ENCODE assay signal across 12 mouse cellular contexts in genomic region chr15:102097147-102097915, GRCm38 (mm10). TPM values are rescaled to one million over a fixed set of nuclear protein-coding genes. Genes with fewer than 3 reads are reported as not detected.
DNase-seq lines count a peak whose midpoint lies in the region; TF ChIP-seq lines count a peak whose summit lies in the region.
"Had no signal": no experiment of that assay in that cellular context is flagged by ENCODE, and none has a peak within 500 bp of the region (broad histone marks: within the 10 kb centered on the region; RNA-seq: fewer than 3 reads in every experiment).

No protein-coding gene starts in this region.

- no peak overlapping the region for H3ac ChIP-seq in myocyte (ENCODE audit: control insufficient read depth, insufficient read length)

- H3K4me1 ChIP-seq in liver, adult 2 months (ENCODE audit: control insufficient read depth, insufficient read depth, low read length), result peaks cover 33% of the 10 kb centered on the region

- no peak for TF ChIP-seq CTCF in liver, adult 2 months (IDR thresholded peaks at IDR 0.05; ENCODE audit: low read depth, low read length)

- H3K9ac ChIP-seq in liver, adult 2 months (ENCODE audit: low read depth, low read length), result no peak overlapping the region
- H3K9ac ChIP-seq: liver, embryonic 15.5 days had no signal

- H3K36me3 ChIP-seq in liver, adult 2 months (ENCODE audit: control insufficient read depth, insufficient read depth, low read length), result peaks cover 38% of the 10 kb centered on the region
- peaks cover 43% of the 10 kb centered on the region for H3K36me3 ChIP-seq in myocyte (ENCODE audit: control insufficient read depth, insufficient read depth)

- no peak for TF ChIP-seq POLR2A in liver, adult 2 months (IDR thresholded peaks at IDR 0.05; ENCODE audit: extremely low read depth, insufficient read depth, low read length)
- TF ChIP-seq POLR2A in myocyte (IDR thresholded peaks at IDR 0.05; ENCODE audit: insufficient read length, low read depth), result no peak

- DNase-seq in adrenal gland, postnatal 10 days, result peak; percentile 68
- no peak for DNase-seq in adrenal gland, postnatal 25 days
- peak; percentile 60 for DNase-seq in liver, adult 2 months (ENCODE audit: extremely low read depth, low read depth, low spot score)
- DNase-seq in liver, result no peak
- DNase-seq in heart, adult 9 months (ENCODE audit: low spot score in 2 of 2), result peak; percentile 76 to 81
- no peak for DNase-seq in left cerebral cortex, adult 8-10 months (ENCODE audit: low spot score in 2 of 2)
- no peak for DNase-seq in embryo, embryonic 11 days
- DNase-seq: cerebellum, adult 11-12 months; thymus, postnatal 36 days had no signal

- peak overlapping the region; percentile 96 for H3K4me2 ChIP-seq in myocyte (ENCODE audit: low read depth)
- H3K4me2 ChIP-seq: liver, embryonic 15.5 days had no signal

- H3K27me3 ChIP-seq in liver, adult 2 months (ENCODE audit: control insufficient read depth, insufficient read depth, low read length), result no peaks in the 10 kb centered on the region
- no peaks in the 10 kb centered on the region for H3K27me3 ChIP-seq in myocyte (ENCODE audit: control insufficient read depth, insufficient read depth, insufficient read length)

- H3K4me3 ChIP-seq in liver, adult 2 months (ENCODE audit: insufficient read depth, low read depth, low read length), result no peak overlapping the region
- no peak overlapping the region for H3K4me3 ChIP-seq in myocyte
- H3K4me3 ChIP-seq: liver, embryonic 15.5 days had no signal

- peak overlapping the region; percentile 43 for H3K27ac ChIP-seq in liver, adult 2 months (replicated peaks; ENCODE audit: insufficient read depth, low read depth, low read length)
- H3K27ac ChIP-seq: liver, embryonic 15.5 days had no signal

- WGBS in liver, adult 2 months, result 64% methylated on average over 8 of the region's 8 CpGs

- H3K79me2 ChIP-seq in liver, adult 2 months (ENCODE audit: control insufficient read depth, insufficient read depth, low read length), result no peaks in the 10 kb centered on the region
- peaks cover 9% of the 10 kb centered on the region for H3K79me2 ChIP-seq in myocyte (ENCODE audit: control insufficient read depth, insufficient read depth)

TF ChIP-seq in myocyte, 11 proteins besides CTCF, POLR2A, EP300 and RAD21:
- no peak for TF ChIP-seq REST (IDR thresholded peaks at IDR 0.05; ENCODE audit: insufficient read depth, insufficient read length)
- no peak for TF ChIP-seq MYOG (IDR thresholded peaks at IDR 0.05; ENCODE audit: control insufficient read depth in 1 of 3, insufficient read depth in 1 of 3, insufficient read length in 2 of 3, low read depth in 2 of 3)
- no peak for TF ChIP-seq SRF (IDR thresholded peaks at IDR 0.05; ENCODE audit: control insufficient read depth, insufficient read length, low read depth)
- no peak for TF ChIP-seq E2F4 (IDR thresholded peaks at IDR 0.05; ENCODE audit: insufficient read depth)
- peak in 2 of 3 experiments; percentile 9 to 38 for TF ChIP-seq MYOD1 (IDR thresholded peaks at IDR 0.05; ENCODE audit: control insufficient read depth in 1 of 3, insufficient read length in 2 of 3, low read depth in 2 of 3)
- peak; percentile 79 for TF ChIP-seq POLR2AphosphoS2 (IDR thresholded peaks at IDR 0.05; ENCODE audit: insufficient read length, low read depth)
- no peak for TF ChIP-seq TCF12 (IDR thresholded peaks at IDR 0.05; ENCODE audit: insufficient read depth, poor library complexity, severe bottlenecking)
- no peak for TF ChIP-seq TCF3 (IDR thresholded peaks at IDR 0.05; ENCODE audit: insufficient read length, low read depth)
- peak; percentile 21 for TF ChIP-seq MAX (IDR thresholded peaks at IDR 0.05; ENCODE audit: low read depth)
- no peak for TF ChIP-seq USF1 (IDR thresholded peaks at IDR 0.05; ENCODE audit: low read depth)
- peak; percentile 94 for TF ChIP-seq CEBPB (IDR thresholded peaks at IDR 0.05; ENCODE audit: insufficient read depth, poor library complexity, severe bottlenecking)

RNA-seq across cellular contexts. Expression of gene Tns2, which starts 2.9 kb away (rescaled TPM):
- total RNA-seq in adrenal gland, postnatal 10 days (2021), result 10 to 100 TPM; 64.5 to 84.6 TPM
- total RNA-seq in adrenal gland, postnatal 25 days (2021), result 75.2 and 78.7 TPM in 2 replicates
- total RNA-seq in liver, adult 2 months (2014; rRNA removed), result 21.8 and 36.5 TPM in 2 replicates
- polyA plus RNA-seq in liver, adult 2 months (2012; rRNA removed), result 30.9 and 35.9 TPM in 2 replicates
- 128 TPM for polyA plus RNA-seq in myocyte (2012; fragmentation: generic; extraction: Trizol)
- 10 to 100 TPM; 23.3 to 29.5 (median 24.3) TPM for total RNA-seq in left cerebral cortex, adult 8-10 months (2022)

RNA-seq across cellular contexts. Expression of gene Eif4b, which starts 23.8 kb away (rescaled TPM):
- total RNA-seq in adrenal gland, postnatal 10 days (2021), result 100 to 1,000 TPM; 248 to 266 TPM
- total RNA-seq in adrenal gland, postnatal 25 days (2021), result 244 and 270 TPM in 2 replicates
- 119 and 130 TPM in 2 replicates for total RNA-seq in liver, adult 2 months (2014; rRNA removed)
- 70.5 and 73.8 TPM in 2 replicates for polyA plus RNA-seq in liver, adult 2 months (2012; rRNA removed)
- 266 TPM for polyA plus RNA-seq in myocyte (2012; fragmentation: generic; extraction: Trizol)
- total RNA-seq in left cerebral cortex, adult 8-10 months (2022), result 100 to 1,000 TPM; 191 to 203 (median 200) TPM

RNA-seq across cellular contexts. Expression of gene Spryd3, which starts 38.7 kb away (rescaled TPM):
- 10 to 100 TPM; 27.4 to 31.5 TPM for total RNA-seq in adrenal gland, postnatal 10 days (2021)
- 29.4 and 40.3 TPM in 2 replicates for total RNA-seq in adrenal gland, postnatal 25 days (2021)
- total RNA-seq in liver, adult 2 months (2014; rRNA removed), result 9.2 and 12.1 TPM in 2 replicates
- 20.7 and 22.6 TPM in 2 replicates for polyA plus RNA-seq in liver, adult 2 months (2012; rRNA removed)
- 51.0 TPM for polyA plus RNA-seq in myocyte (2012; fragmentation: generic; extraction: Trizol)
- total RNA-seq in left cerebral cortex, adult 8-10 months (2022), result 100 to 1,000 TPM; 147 to 167 (median 161) TPM

RNA-seq across cellular contexts. Expression of gene Igfbp6, which starts 46.8 kb away (rescaled TPM):
- 10 to 100 TPM; 40.3 to 48.1 TPM for total RNA-seq in adrenal gland, postnatal 10 days (2021)
- total RNA-seq in adrenal gland, postnatal 25 days (2021), result 17.1 and 17.2 TPM in 2 replicates
- total RNA-seq in liver, adult 2 months (2014; rRNA removed), result 1.0 and 1.8 TPM in 2 replicates
- polyA plus RNA-seq in liver, adult 2 months (2012; rRNA removed), result 2.3 and 4.5 TPM in 2 replicates
- 182 TPM for polyA plus RNA-seq in myocyte (2012; fragmentation: generic; extraction: Trizol)
- total RNA-seq in left cerebral cortex, adult 8-10 months (2022), result 10 to 100 TPM; 42.4 to 49.5 (median 45.5) TPM

RNA-seq across cellular contexts. Expression of gene Soat2, which starts 53.0 kb away (rescaled TPM):
- 1 to 10 TPM; 4.9 to 8.1 TPM for total RNA-seq in adrenal gland, postnatal 10 days (2021)
- total RNA-seq in adrenal gland, postnatal 25 days (2021), result 0.55 and 1.2 TPM in 2 replicates
- 27.5 and 36.5 TPM in 2 replicates for total RNA-seq in liver, adult 2 months (2014; rRNA removed)
- polyA plus RNA-seq in liver, adult 2 months (2012; rRNA removed), result 54.9 and 80.8 TPM in 2 replicates
- polyA plus RNA-seq in myocyte (2012; fragmentation: generic; extraction: Trizol), result 0.43 TPM
- under 1 TPM in 2 of 4 experiments, not detected in 2; 0.26 to 0.27 TPM for total RNA-seq in left cerebral cortex, adult 8-10 months (2022)
- polyA plus RNA-seq: forebrain, embryonic 14.5 days had no signal

Comparison
In these comparisons a context has a peak if more than half of its experiments do, and no peak if none do; other contexts are left out.
1. DNase-seq: peak in adrenal gland, postnatal 10 days (single experiment), liver, adult 2 months (single experiment) and heart, adult 9 months (2 of 2); none in adrenal gland, postnatal 25 days (single experiment), liver (single experiment), left cerebral cortex, adult 8-10 months (0 of 2) and embryo, embryonic 11 days (single experiment).